Mouse (Mus musculus): ENCODE measurements around the gene Mapkapk5. TPM values are rescaled to one million over a fixed set of nuclear protein-coding genes. Genes with fewer than 3 reads are reported as not detected.
"Not testable (repeated sequence)": the region's sequence is repeated elsewhere in the genome, so short reads cannot be mapped to it uniquely, and the experiment has no call there.

Mapkapk5 gene
- polyA plus RNA-seq, 1 experiment from 2014 or later: 67.5 TPM

- H3K36me3 ChIP-seq (replicated peaks): peaks cover 18% of the 10 kb centered on the region
- H3K27me3 ChIP-seq (replicated peaks); H3K9ac ChIP-seq; H3K9me3 ChIP-seq; H3K27ac ChIP-seq; H3K4me1 ChIP-seq; H3K4me2 ChIP-seq; ATAC-seq (replicated peaks); H3K4me3 ChIP-seq: not testable (repeated sequence)
- 97% methylated on average over 11 of the region's 17 CpGs for WGBS
These were observed 25.9 kb downstream of the Mapkapk5 start for GRCm38 (mm10) chr5:121519758-121520157.

- H3K4me1 ChIP-seq: no peaks in the 10 kb centered on the region
- no peaks in the 10 kb centered on the region for H3K27me3 ChIP-seq (replicated peaks)
- H3K9me3 ChIP-seq: no peaks in the 10 kb centered on the region
- no peak for ATAC-seq (replicated peaks)
- H3K27ac ChIP-seq: no peak overlapping the region
- no peak overlapping the region for H3K4me3 ChIP-seq
- WGBS: 94% methylated on average over 9 of the region's 9 CpGs
- H3K36me3 ChIP-seq (replicated peaks): peaks cover 12% of the 10 kb centered on the region; the same call in 1 of the 2 replicates
- no peak overlapping the region for H3K9ac ChIP-seq
- H3K4me2 ChIP-seq: no peak overlapping the region
These were observed 26.7 kb downstream of the Mapkapk5 start for GRCm38 (mm10) chr5:121518983-121519382.

GRCm38 (mm10) chr5:121510009-121510408, 35.7 kb downstream of the Mapkapk5 start:
- H3K9me3 ChIP-seq: no peaks in the 10 kb centered on the region
- WGBS: 88% methylated on average over 7 of the region's 7 CpGs

GRCm38 (mm10) chr5:121506846-121507245, 38.9 kb downstream of the Mapkapk5 start:
- H3K9ac ChIP-seq: no peak overlapping the region
- 90% methylated on average over 1 of the region's 1 CpGs for WGBS
- no peaks in the 10 kb centered on the region for H3K9me3 ChIP-seq
- H3K4me3 ChIP-seq: no peak overlapping the region
- no peaks in the 10 kb centered on the region for H3K27me3 ChIP-seq (replicated peaks)
- no peaks in the 10 kb centered on the region for H3K36me3 ChIP-seq (replicated peaks)
- no peak for ATAC-seq (replicated peaks)
- H3K4me1 ChIP-seq: no peaks in the 10 kb centered on the region
- H3K27ac ChIP-seq: no peak overlapping the region
- H3K4me2 ChIP-seq: no peak overlapping the region

More at GRCm38 (mm10) chr5:121510009-121510408, 35.7 kb downstream of the Mapkapk5 start:
- ATAC-seq (replicated peaks): no peak
- Histone ChIP-seq H3K9ac (no peak overlapping the region), H3K27me3 (replicated peaks) (no peaks in the 10 kb centered on the region), H3K27ac (no peak overlapping the region), H3K4me2 (no peak overlapping the region), H3K4me1 (no peaks in the 10 kb centered on the region), H3K36me3 (replicated peaks) (no peaks in the 10 kb centered on the region), H3K4me3 (no peak overlapping the region)

- H3K9ac ChIP-seq: no peak within 1 kb of the TSS
- ATAC-seq (replicated peaks): no peak
- no peaks in the 10 kb centered on the region for H3K9me3 ChIP-seq
- no peaks in the 10 kb centered on the region for H3K36me3 ChIP-seq (replicated peaks)
- H3K4me2 ChIP-seq: no peak within 1 kb of the TSS
- no peak within 1 kb of the TSS for H3K4me3 ChIP-seq
- no peaks in the 10 kb centered on the region for H3K27me3 ChIP-seq (replicated peaks)
- H3K4me1 ChIP-seq: no peaks in the 10 kb centered on the region
- H3K27ac ChIP-seq: no peak within 1 kb of the TSS
- WGBS: 79% methylated on average over 3 of the region's 3 CpGs
These were observed 42.5 kb downstream of the Mapkapk5 start, which contains the start of gene Adam1b for GRCm38 (mm10) chr5:121503231-121503630. Gene Adam1b, minus strand, starts transcription at chr5:121503435.

- not testable (repeated sequence) for H3K27ac ChIP-seq; H3K4me2 ChIP-seq; H3K4me3 ChIP-seq; H3K4me1 ChIP-seq; H3K27me3 ChIP-seq (replicated peaks); ATAC-seq (replicated peaks); H3K36me3 ChIP-seq (replicated peaks); H3K9ac ChIP-seq; H3K9me3 ChIP-seq
- WGBS: 83% methylated on average over 11 of the region's 17 CpGs
These were observed 44.2 kb downstream of the Mapkapk5 start for GRCm38 (mm10) chr5:121501424-121501996.

- ATAC-seq (replicated peaks): no peak
- no peak overlapping the region for H3K4me2 ChIP-seq
- 75% methylated on average over 7 of the region's 7 CpGs for WGBS
- H3K4me1 ChIP-seq: no peaks in the 10 kb centered on the region
- H3K9me3 ChIP-seq: no peaks in the 10 kb centered on the region
- H3K27ac ChIP-seq: no peak overlapping the region
- no peak overlapping the region for H3K9ac ChIP-seq
- H3K36me3 ChIP-seq (replicated peaks): no peaks in the 10 kb centered on the region
- no peak overlapping the region for H3K4me3 ChIP-seq
- no peaks in the 10 kb centered on the region for H3K27me3 ChIP-seq (replicated peaks)
These were observed 45.0 kb downstream of the Mapkapk5 start for GRCm38 (mm10) chr5:121500719-121501118.

- H3K4me3 ChIP-seq: no peak overlapping the region
- ATAC-seq (replicated peaks): no peak
- no peaks in the 10 kb centered on the region for H3K36me3 ChIP-seq (replicated peaks)
- H3K4me2 ChIP-seq: no peak overlapping the region
- no peaks in the 10 kb centered on the region for H3K9me3 ChIP-seq
- no peak overlapping the region for H3K27ac ChIP-seq
- no peaks in the 10 kb centered on the region for H3K4me1 ChIP-seq
- WGBS: 80% methylated on average over 8 of the region's 8 CpGs
- H3K27me3 ChIP-seq (replicated peaks): no peaks in the 10 kb centered on the region
- H3K9ac ChIP-seq: no peak overlapping the region
These were observed 52.4 kb downstream of the Mapkapk5 start for GRCm38 (mm10) chr5:121493305-121493704.

- no peak overlapping the region for H3K4me2 ChIP-seq
- H3K27ac ChIP-seq: no peak overlapping the region
- H3K9ac ChIP-seq: no peak overlapping the region
- no peaks in the 10 kb centered on the region for H3K36me3 ChIP-seq (replicated peaks)
- H3K4me3 ChIP-seq: no peak overlapping the region
- ATAC-seq (replicated peaks): no peak
- 82% methylated on average over 5 of the region's 5 CpGs for WGBS
- no peaks in the 10 kb centered on the region for H3K9me3 ChIP-seq
- no peaks in the 10 kb centered on the region for H3K4me1 ChIP-seq
- H3K27me3 ChIP-seq (replicated peaks): no peaks in the 10 kb centered on the region
These were observed 60.9 kb downstream of the Mapkapk5 start for GRCm38 (mm10) chr5:121484801-121485200.

- Histone ChIP-seq H3K27ac (no peak overlapping the region), H3K4me1 (no peaks in the 10 kb centered on the region), H3K4me2 (no peak overlapping the region), H3K27me3 (replicated peaks) (no peaks in the 10 kb centered on the region), H3K9ac (no peak overlapping the region), H3K9me3 (no peaks in the 10 kb centered on the region), H3K36me3 (replicated peaks) (no peaks in the 10 kb centered on the region), H3K4me3 (no peak overlapping the region)
- 31% methylated on average over 3 of the region's 3 CpGs for WGBS
- no peak for ATAC-seq (replicated peaks)
These were observed 68.0 kb downstream of the Mapkapk5 start for GRCm38 (mm10) chr5:121477680-121478079.

- Histone ChIP-seq H3K27ac (no peak overlapping the region), H3K4me3 (no peak overlapping the region), H3K9ac (no peak overlapping the region), H3K36me3 (replicated peaks) (no peaks in the 10 kb centered on the region), H3K9me3 (no peaks in the 10 kb centered on the region), H3K27me3 (replicated peaks) (no peaks in the 10 kb centered on the region), H3K4me1 (no peaks in the 10 kb centered on the region), H3K4me2 (no peak overlapping the region)
- ATAC-seq (replicated peaks): no peak
- 89% methylated on average over 1 of the region's 1 CpGs for WGBS
These were observed 69.7 kb downstream of the Mapkapk5 start for GRCm38 (mm10) chr5:121476040-121476439.
